Mouse (Mus musculus): ENCODE results near the gene Hyal4. TPM values are rescaled to one million over a fixed set of nuclear protein-coding genes. Genes with fewer than 3 reads are reported as not detected.

The Hyal4 gene
- polyA plus RNA-seq, 1 experiment from 2014 or later, result not detected

Other genes with a start within 250 kb of the Hyal4 start
- 0.80 and 1.5 TPM in 2 replicates for gene Iqub, start 233.3 kb upstream of the Hyal4 start, polyA plus RNA-seq (2015; fragmentation: Nextera tagmentation; extraction: Ambion mirVana)
- gene Ndufa5, start 220.3 kb upstream of the Hyal4 start, polyA plus RNA-seq (2015; fragmentation: Nextera tagmentation; extraction: Ambion mirVana), result 316 and 362 TPM in 2 replicates
- gene Asb15, start 220.2 kb upstream of the Hyal4 start, polyA plus RNA-seq (2015; fragmentation: Nextera tagmentation; extraction: Ambion mirVana), result not detected in 2 replicates
- gene Lmod2, start 150.6 kb upstream of the Hyal4 start, polyA plus RNA-seq (2015; fragmentation: Nextera tagmentation; extraction: Ambion mirVana), result not detected in 2 replicates
- gene Wasl, start 83.3 kb upstream of the Hyal4 start, polyA plus RNA-seq (2015; fragmentation: Nextera tagmentation; extraction: Ambion mirVana), result 70.8 and 76.9 TPM in 2 replicates
- gene Hyal6, start 15.1 kb upstream of the Hyal4 start, polyA plus RNA-seq (2015; fragmentation: Nextera tagmentation; extraction: Ambion mirVana), result not detected in 2 replicates
- not detected in 2 replicates for gene Spam1, start 42.9 kb downstream of the Hyal4 start, polyA plus RNA-seq (2015; fragmentation: Nextera tagmentation; extraction: Ambion mirVana)
- not detected in 2 replicates for gene Hyal5, start 109.7 kb downstream of the Hyal4 start, polyA plus RNA-seq (2015; fragmentation: Nextera tagmentation; extraction: Ambion mirVana)
- 0.98 and 1.6 TPM in 2 replicates for gene Tmem229a, start 208.0 kb downstream of the Hyal4 start, polyA plus RNA-seq (2015; fragmentation: Nextera tagmentation; extraction: Ambion mirVana)

Measured in forebrain, embryonic 13.5 days (tissue).